17 mouse cellular contexts compared by ENCODE assay signal in the genomic region with DNA sequence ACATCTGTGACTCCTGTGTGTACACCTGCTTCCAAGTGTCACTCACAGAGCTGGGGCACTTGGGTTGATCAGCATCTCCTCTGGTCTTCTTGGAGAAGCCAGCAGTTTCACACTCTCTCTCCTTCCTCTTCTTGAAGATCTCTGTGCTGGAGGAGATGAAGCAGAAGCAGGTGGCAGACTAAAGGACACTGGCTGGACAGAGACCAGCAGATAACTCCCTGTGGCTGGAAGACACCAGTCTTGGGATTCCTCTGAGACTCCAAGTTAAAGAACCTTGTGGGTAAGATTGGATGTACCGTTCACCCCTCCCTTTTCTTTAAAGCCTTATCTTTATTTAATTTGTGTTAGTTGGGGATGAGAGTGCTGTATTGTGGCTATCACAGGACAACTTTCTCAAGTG. TPM values are rescaled to one million over a fixed set of nuclear protein-coding genes. Genes with fewer than 3 reads are reported as not detected.
DNase-seq lines count a peak whose midpoint lies in the region; ATAC-seq and TF ChIP-seq lines count a peak whose summit lies in the region.
"Had no signal": no experiment of that assay in that cellular context is flagged by ENCODE, and none has a peak within 500 bp of the region (broad histone marks: within the 10 kb centered on the region; RNA-seq: fewer than 3 reads in every experiment).

No protein-coding gene starts in this region.

- H3K27me3 ChIP-seq in heart, embryonic 13.5 days (replicated peaks): no peaks in the 10 kb centered on the region
- H3K27me3 ChIP-seq in liver, embryonic 11.5 days (replicated peaks; ENCODE audit: control insufficient read depth, insufficient read depth, low read length): no peaks in the 10 kb centered on the region
- H3K27me3 ChIP-seq in intestine, postnatal 0 days (replicated peaks; ENCODE audit: control insufficient read depth, insufficient read depth, low read length): no peaks in the 10 kb centered on the region
- H3K27me3 ChIP-seq in midbrain, embryonic 10.5 days (ENCODE audit: low read depth, poor library complexity, severe bottlenecking): no peaks in the 10 kb centered on the region
- H3K27me3 ChIP-seq: neural tube, embryonic 15.5 days had no signal

- DNase-seq in heart, adult 9 months (ENCODE audit: low spot score in 2 of 2): no peak
- no peak for DNase-seq in liver, embryonic 11.5 days (ENCODE audit: low spot score)
- no peak for DNase-seq in thymus, postnatal 4 days
- DNase-seq in midbrain, embryonic 10.5 days (ENCODE audit: low spot score): no peak
- DNase-seq: adrenal gland, postnatal 14 days; cerebellum, adult 11-12 months; lung, postnatal 10 days; thymus, postnatal 14 days had no signal

- 0 out of 2 replicates have a peak overlapping the region, but pooled peaks have one; percentile 3 for H3K4me2 ChIP-seq in heart, embryonic 13.5 days
- peak overlapping the region; percentile 53 for H3K4me2 ChIP-seq in liver, embryonic 11.5 days
- no peak overlapping the region for H3K4me2 ChIP-seq in intestine, postnatal 0 days (replicated peaks; ENCODE audit: low read depth)
- H3K4me2 ChIP-seq: neural tube, embryonic 15.5 days had no signal

- H3K4me3 ChIP-seq in heart, embryonic 13.5 days: no peak overlapping the region
- no peak overlapping the region for H3K4me3 ChIP-seq in bone marrow, adult 2 months (replicated peaks; ENCODE audit: control insufficient read depth, low read depth, low read length)
- H3K4me3 ChIP-seq in liver, embryonic 11.5 days (ENCODE audit: low read depth, low read length): no peak overlapping the region
- H3K4me3 ChIP-seq in intestine, postnatal 0 days (ENCODE audit: low read depth, low read length): no peak overlapping the region
- no peak overlapping the region for H3K4me3 ChIP-seq in midbrain, embryonic 10.5 days
- H3K4me3 ChIP-seq: limb, embryonic 10.5 days; neural tube, embryonic 15.5 days had no signal

- no peak for TF ChIP-seq POLR2A in bone marrow, adult 2 months (IDR thresholded peaks at IDR 0.05; ENCODE audit: borderline replicate concordance, control insufficient read depth, low read depth, low read length)

- TF ChIP-seq CTCF in bone marrow, adult 2 months (IDR thresholded peaks at IDR 0.05; ENCODE audit: control insufficient read depth, insufficient read depth, low read length): no peak
- no peak for TF ChIP-seq CTCF in intestine, postnatal 0 days (IDR thresholded peaks at IDR 0.05; ENCODE audit: low read depth)

- H3K27ac ChIP-seq in heart, embryonic 13.5 days (replicated peaks): peak overlapping the region; percentile 55; the same call in 1 of the 2 replicates
- peak overlapping the region; percentile 85 for H3K27ac ChIP-seq in bone marrow, adult 2 months (ENCODE audit: control insufficient read depth, insufficient read depth, low read depth, low read length, poor library complexity)
- H3K27ac ChIP-seq in liver, embryonic 11.5 days (ENCODE audit: low read depth, low read length): peak overlapping the region; percentile 89
- no peak overlapping the region for H3K27ac ChIP-seq in intestine, postnatal 0 days (ENCODE audit: low read depth, low read length)
- no peak overlapping the region for H3K27ac ChIP-seq in midbrain, embryonic 10.5 days (replicated peaks)
- H3K27ac ChIP-seq: neural tube, embryonic 15.5 days had no signal

- H3K4me1 ChIP-seq in heart, embryonic 13.5 days: peaks cover 57% of the 10 kb centered on the region
- H3K4me1 ChIP-seq in bone marrow, adult 2 months (ENCODE audit: control insufficient read depth, insufficient read depth, low read length): peaks cover 17% of the 10 kb centered on the region
- H3K4me1 ChIP-seq in liver, embryonic 11.5 days (replicated peaks; ENCODE audit: control insufficient read depth, insufficient read depth, low read length): peaks cover 58% of the 10 kb centered on the region
- no peaks in the 10 kb centered on the region for H3K4me1 ChIP-seq in intestine, postnatal 0 days (replicated peaks; ENCODE audit: control insufficient read depth, insufficient read depth, low read length)
- H3K4me1 ChIP-seq in midbrain, embryonic 10.5 days: peaks cover 7% of the 10 kb centered on the region; the same call in 1 of the 2 replicates
- H3K4me1 ChIP-seq: neural tube, embryonic 15.5 days had no signal

- ATAC-seq in heart, embryonic 13.5 days (ENCODE audit: extremely low read depth, insufficient number of reproducible peaks, low FRiP score, low TSS enrichment): no peak
- no peak for ATAC-seq in liver, embryonic 11.5 days (replicated peaks; ENCODE audit: low FRiP score)
- ATAC-seq in megakaryocyte-erythroid progenitor cell, adult 5-6 weeks (replicated peaks; ENCODE audit: low FRiP score, low TSS enrichment, poor library complexity, severe bottlenecking): peak; percentile 31
- ATAC-seq in intestine, postnatal 0 days: no peak
- ATAC-seq: hindbrain, embryonic 16.5 days had no signal

- peaks cover 45% of the 10 kb centered on the region for H3K36me3 ChIP-seq in heart, embryonic 13.5 days
- peaks cover 6% of the 10 kb centered on the region; the same call in 1 of the 2 replicates for H3K36me3 ChIP-seq in liver, embryonic 11.5 days (ENCODE audit: control insufficient read depth, insufficient read depth, low read length)
- H3K36me3 ChIP-seq in intestine, postnatal 0 days (ENCODE audit: control insufficient read depth, insufficient read depth): peaks cover 37% of the 10 kb centered on the region
- peaks cover 54% of the 10 kb centered on the region for H3K36me3 ChIP-seq in midbrain, embryonic 10.5 days

- no peaks in the 10 kb centered on the region for H3K9me3 ChIP-seq in heart, embryonic 13.5 days
- no peaks in the 10 kb centered on the region for H3K9me3 ChIP-seq in liver, embryonic 11.5 days (ENCODE audit: control insufficient read depth, low read length)
- no peaks in the 10 kb centered on the region for H3K9me3 ChIP-seq in intestine, postnatal 0 days (ENCODE audit: control insufficient read depth)
- H3K9me3 ChIP-seq in midbrain, embryonic 10.5 days (replicated peaks): no peaks in the 10 kb centered on the region
- H3K9me3 ChIP-seq: limb, embryonic 10.5 days; neural tube, embryonic 15.5 days had no signal

- WGBS in heart, embryonic 13.5 days: 71% methylated on average over 1 of the region's 1 CpGs
- WGBS in bone marrow, adult 2 months: 39% methylated on average over 1 of the region's 1 CpGs
- 37% methylated on average over 1 of the region's 1 CpGs for WGBS in liver, embryonic 11.5 days
- 75% methylated on average over 1 of the region's 1 CpGs for WGBS in intestine, postnatal 0 days
- WGBS in midbrain, embryonic 10.5 days: 89% methylated on average over 1 of the region's 1 CpGs

- no peak overlapping the region for H3K9ac ChIP-seq in heart, embryonic 13.5 days
- no peak overlapping the region for H3K9ac ChIP-seq in liver, embryonic 11.5 days (ENCODE audit: low read depth, low read length)
- H3K9ac ChIP-seq in intestine, postnatal 0 days (ENCODE audit: low read depth, low read length): no peak overlapping the region
- H3K9ac ChIP-seq: neural tube, embryonic 15.5 days had no signal

RNA-seq across cellular contexts. Expression of gene Mknk1, which starts 9.1 kb away (rescaled TPM):
- 18.2 and 18.6 TPM in 2 replicates for polyA plus RNA-seq in heart, embryonic 13.5 days (2015; fragmentation: Nextera tagmentation; extraction: Ambion mirVana)
- polyA plus RNA-seq in bone marrow, adult 2 months (2011; ENCODE audit: insufficient read depth, insufficient read length, low replicate concordance, missing spikeins): 23.7 and 48.7 TPM in 2 replicates
- polyA plus RNA-seq in liver, embryonic 11.5 days (2014; fragmentation: Nextera tagmentation; extraction: Ambion mirVana): 43.8 and 46.9 TPM in 2 replicates
- total RNA-seq in megakaryocyte-erythroid progenitor cell, adult 5-6 weeks (2014; fragmentation: Nextera tagmentation): 31.4 and 41.8 TPM in 2 replicates
- total RNA-seq in megakaryocyte-erythroid progenitor cell, adult 5-6 weeks (2017): 57.6 and 58.8 TPM in 2 replicates
- polyA plus RNA-seq in intestine, postnatal 0 days (2015; fragmentation: Nextera tagmentation; extraction: Ambion mirVana): 12.8 and 15.1 TPM in 2 replicates
- 29.7 and 31.2 TPM in 2 replicates for polyA plus RNA-seq in midbrain, embryonic 10.5 days (2016; fragmentation: Nextera tagmentation; extraction: Ambion mirVana)

RNA-seq across cellular contexts. Expression of gene Mob3c, which starts 20.2 kb away (rescaled TPM):
- 6.4 and 7.6 TPM in 2 replicates for polyA plus RNA-seq in heart, embryonic 13.5 days (2015; fragmentation: Nextera tagmentation; extraction: Ambion mirVana)
- polyA plus RNA-seq in bone marrow, adult 2 months (2011; ENCODE audit: insufficient read depth, insufficient read length, low replicate concordance, missing spikeins): 14.9 and 26.1 TPM in 2 replicates
- polyA plus RNA-seq in liver, embryonic 11.5 days (2014; fragmentation: Nextera tagmentation; extraction: Ambion mirVana): 9.7 and 9.8 TPM in 2 replicates
- 7.0 and 9.8 TPM in 2 replicates for total RNA-seq in megakaryocyte-erythroid progenitor cell, adult 5-6 weeks (2014; fragmentation: Nextera tagmentation)
- 14.2 and 19.3 TPM in 2 replicates for total RNA-seq in megakaryocyte-erythroid progenitor cell, adult 5-6 weeks (2017)
- polyA plus RNA-seq in intestine, postnatal 0 days (2015; fragmentation: Nextera tagmentation; extraction: Ambion mirVana): 11.8 and 13.6 TPM in 2 replicates
- polyA plus RNA-seq in midbrain, embryonic 10.5 days (2016; fragmentation: Nextera tagmentation; extraction: Ambion mirVana): 4.4 and 6.7 TPM in 2 replicates

RNA-seq across cellular contexts. Expression of gene Kncn, which starts 36.1 kb away (rescaled TPM):
- polyA plus RNA-seq in heart, embryonic 13.5 days (2015; fragmentation: Nextera tagmentation; extraction: Ambion mirVana): not detected in 2 replicates
- polyA plus RNA-seq in bone marrow, adult 2 months (2011; ENCODE audit: insufficient read depth, insufficient read length, low replicate concordance, missing spikeins): 1.2 TPM in 1 of 2 replicates, not detected in the other
- polyA plus RNA-seq in liver, embryonic 11.5 days (2014; fragmentation: Nextera tagmentation; extraction: Ambion mirVana): not detected in 2 replicates
- not detected in 2 replicates for total RNA-seq in megakaryocyte-erythroid progenitor cell, adult 5-6 weeks (2014; fragmentation: Nextera tagmentation)
- not detected in 2 replicates for total RNA-seq in megakaryocyte-erythroid progenitor cell, adult 5-6 weeks (2017)
- polyA plus RNA-seq in intestine, postnatal 0 days (2015; fragmentation: Nextera tagmentation; extraction: Ambion mirVana): not detected in 2 replicates
- 0.07 TPM in 1 of 2 replicates, not detected in the other for polyA plus RNA-seq in midbrain, embryonic 10.5 days (2016; fragmentation: Nextera tagmentation; extraction: Ambion mirVana)
- total RNA-seq: adrenal gland, postnatal 14 days had no signal
- polyA plus RNA-seq: heart, embryonic 16.5 days; kidney, embryonic 14.5 days; limb, embryonic 10.5 days had no signal

RNA-seq across cellular contexts. Expression of gene 6430628N08Rik, which starts 42.4 kb away (rescaled TPM):
- polyA plus RNA-seq in heart, embryonic 13.5 days (2015; fragmentation: Nextera tagmentation; extraction: Ambion mirVana): not detected in 2 replicates
- polyA plus RNA-seq in bone marrow, adult 2 months (2011; ENCODE audit: insufficient read depth, insufficient read length, low replicate concordance, missing spikeins): not detected in 2 replicates
- polyA plus RNA-seq in liver, embryonic 11.5 days (2014; fragmentation: Nextera tagmentation; extraction: Ambion mirVana): not detected in 2 replicates
- not detected in 2 replicates for total RNA-seq in megakaryocyte-erythroid progenitor cell, adult 5-6 weeks (2014; fragmentation: Nextera tagmentation)
- total RNA-seq in megakaryocyte-erythroid progenitor cell, adult 5-6 weeks (2017): not detected in 2 replicates
- polyA plus RNA-seq in intestine, postnatal 0 days (2015; fragmentation: Nextera tagmentation; extraction: Ambion mirVana): not detected in 2 replicates
- polyA plus RNA-seq in midbrain, embryonic 10.5 days (2016; fragmentation: Nextera tagmentation; extraction: Ambion mirVana): 0.21 and 0.30 TPM in 2 replicates
- total RNA-seq: adrenal gland, postnatal 14 days had no signal
- polyA plus RNA-seq: heart, embryonic 16.5 days; kidney, embryonic 14.5 days had no signal

Comparison
In these comparisons a context has a peak if more than half of its experiments do, and no peak if none do; other contexts are left out.
1. H3K27ac ChIP-seq: peak in heart, embryonic 13.5 days (single experiment), bone marrow, adult 2 months (single experiment) and liver, embryonic 11.5 days (single experiment); none in intestine, postnatal 0 days (single experiment) and midbrain, embryonic 10.5 days (single experiment).